In the genomic region with DNA sequence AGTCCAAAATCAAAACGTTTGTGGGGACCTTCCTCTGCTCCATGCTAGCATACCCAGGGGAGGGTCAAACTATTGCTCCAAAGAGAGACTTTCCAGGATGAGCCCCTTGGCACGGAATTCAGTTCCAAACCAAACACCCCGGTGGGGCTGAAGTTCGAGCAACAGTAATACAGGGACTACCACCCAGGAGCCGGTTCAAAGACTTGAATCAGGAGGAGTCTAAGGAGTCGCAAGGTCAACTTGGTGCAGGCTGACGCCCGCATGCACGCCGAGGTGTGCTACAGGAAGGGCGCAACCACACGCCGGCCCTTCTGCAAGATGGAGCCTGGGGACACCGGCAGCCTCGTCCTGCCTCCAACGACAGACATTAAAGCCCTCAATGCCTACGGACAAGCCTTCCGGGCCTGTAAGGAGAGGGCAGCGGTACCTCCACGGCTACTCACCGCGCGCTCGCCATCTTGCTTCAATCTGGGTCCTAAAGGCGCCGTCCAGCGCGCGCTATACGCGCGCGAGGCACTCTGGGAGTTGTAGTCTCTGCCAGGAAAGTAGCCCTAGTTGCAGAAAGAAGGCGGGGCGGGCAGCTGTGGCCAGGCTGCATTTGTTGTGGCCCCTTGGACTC, we compare ENCODE assay signal across 8 mouse cellular contexts. TPM values are rescaled to one million over a fixed set of nuclear protein-coding genes. Genes with fewer than 3 reads are reported as not detected.
A peak's percentile ranks its signal among the peaks of the same experiment; 100 is the strongest.
DNase-seq lines count a peak whose midpoint lies in the region; ATAC-seq and TF ChIP-seq lines count a peak whose summit lies in the region.

A gene (minus strand): TSS at position 478 of the 619 bp plus-strand sequence.

- TF ChIP-seq POLR2A in MEL (IDR thresholded peaks at IDR 0.05; ENCODE audit: control insufficient read depth in 1 of 2, insufficient read depth in 1 of 2, low read depth in 1 of 2, low read length in 2 of 2, poor library complexity in 1 of 2) = peak; percentile 87 to 88
- peak; percentile 69 for TF ChIP-seq POLR2A in cerebellum, adult 2 months (IDR thresholded peaks at IDR 0.05; ENCODE audit: borderline replicate concordance, insufficient read depth, low read length)

- H3K27ac ChIP-seq in MEL (ENCODE audit: control insufficient read depth, low read depth, low read length) = peak within 1 kb of the TSS; percentile 83
- peak within 1 kb of the TSS; percentile 92 for H3K27ac ChIP-seq in cerebellum, adult 2 months (ENCODE audit: insufficient read depth, low read length)
- peak within 1 kb of the TSS; percentile 86 for H3K27ac ChIP-seq in forebrain, postnatal 0 days (ENCODE audit: low read depth, low read length)
- H3K27ac ChIP-seq in neural tube, embryonic 15.5 days (replicated peaks) = peak within 1 kb of the TSS; percentile 91

- no peaks in the 10 kb centered on the region for H3K9me3 ChIP-seq in MEL (replicated peaks; ENCODE audit: insufficient read depth, low read length)
- no peaks in the 10 kb centered on the region for H3K9me3 ChIP-seq in forebrain, postnatal 0 days (ENCODE audit: low read length)
- H3K9me3 ChIP-seq in neural tube, embryonic 15.5 days (replicated peaks) = no peaks in the 10 kb centered on the region

- no peaks in the 10 kb centered on the region for H3K27me3 ChIP-seq in MEL (ENCODE audit: control insufficient read depth in 1 of 2, insufficient read depth in 2 of 2, low read length in 2 of 2)
- no peaks in the 10 kb centered on the region for H3K27me3 ChIP-seq in cerebellum, adult 2 months (ENCODE audit: control insufficient read depth, insufficient read depth, low read length)
- no peaks in the 10 kb centered on the region for H3K27me3 ChIP-seq in forebrain, postnatal 0 days (ENCODE audit: insufficient read depth, low read length)
- H3K27me3 ChIP-seq in neural tube, embryonic 15.5 days (replicated peaks) = no peaks in the 10 kb centered on the region

- ATAC-seq in forebrain, postnatal 0 days = peak; percentile 98
- peak; percentile 94 for ATAC-seq in neural tube, embryonic 15.5 days (ENCODE audit: low FRiP score)

- peaks cover 8 to 12% of the 10 kb centered on the region in 2 experiments for H3K4me1 ChIP-seq in MEL (ENCODE audit: control insufficient read depth in 1 of 2, insufficient read depth in 2 of 2, low read length in 2 of 2)
- no peaks in the 10 kb centered on the region; the same call in 1 of the 2 replicates for H3K4me1 ChIP-seq in cerebellum, adult 2 months (ENCODE audit: control insufficient read depth, insufficient read depth, low read length)
- H3K4me1 ChIP-seq in forebrain, postnatal 0 days (ENCODE audit: insufficient read depth) = 0 out of 2 replicates have a peak, but pooled peaks cover 6% of the 10 kb centered on the region
- H3K4me1 ChIP-seq in neural tube, embryonic 15.5 days = peaks cover 12% of the 10 kb centered on the region

- H3K36me3 ChIP-seq in MEL (ENCODE audit: control insufficient read depth in 1 of 2, insufficient read depth in 2 of 2, low read length in 2 of 2) = peaks cover 0 to 28% of the 10 kb centered on the region in 2 experiments; a peak in 2 of 4 replicates
- peaks cover 7% of the 10 kb centered on the region; the same call in 1 of the 2 replicates for H3K36me3 ChIP-seq in forebrain, postnatal 0 days (ENCODE audit: insufficient read depth)
- peaks cover 8% of the 10 kb centered on the region for H3K36me3 ChIP-seq in neural tube, embryonic 15.5 days

- intact Hi-C loops in heart, postnatal 36 days (cut with DNase I) = loop anchor here (1.0 to 5.0 kb wide), 2 partner anchors 14 to 396 kb away; a partner anchor contains a TSS

- peaks cover 19% of the 10 kb centered on the region for H3K79me2 ChIP-seq in MEL (ENCODE audit: control insufficient read depth, insufficient read depth, low read length, poor library complexity)

- peak within 1 kb of the TSS; percentile 70 to 100 for H3K4me3 ChIP-seq in MEL (ENCODE audit: control insufficient read depth in 1 of 2, insufficient read depth in 1 of 2, low read depth in 2 of 2, low read length in 2 of 2)
- H3K4me3 ChIP-seq in cerebellum, adult 2 months (replicated peaks; ENCODE audit: insufficient read depth, low read depth, low read length) = peak within 1 kb of the TSS; percentile 77
- H3K4me3 ChIP-seq in forebrain, postnatal 0 days (ENCODE audit: low read depth, low read length) = peak within 1 kb of the TSS; percentile 86
- H3K4me3 ChIP-seq in neural tube, embryonic 15.5 days (replicated peaks) = peak within 1 kb of the TSS; percentile 80

- peak; percentile 92 for DNase-seq in MEL (ENCODE audit: low read depth, low spot score)
- DNase-seq in cerebellum, adult 2 months = peak; percentile 86 to 90
- peak; percentile 89 for DNase-seq in forebrain, postnatal 0 days
- DNase-seq in heart, postnatal 36 days = peak; percentile 83 to 84
- peak; percentile 81 to 92 for DNase-seq in layer of hippocampus, adult 18-20 months (ENCODE audit: low spot score in 2 of 2)
- peak; percentile 86 to 91 for DNase-seq in lung, adult 18-20 months
- peak; percentile 91 for DNase-seq in testis, postnatal 10 days (ENCODE audit: low spot score)

- TF ChIP-seq EP300 in MEL (IDR thresholded peaks at IDR 0.05; ENCODE audit: low read depth in 1 of 2, low read length in 2 of 2) = no peak

- no peak for TF ChIP-seq RAD21 in MEL (IDR thresholded peaks at IDR 0.05; ENCODE audit: low read depth, low read length)

- H3K4me2 ChIP-seq in forebrain, postnatal 0 days (ENCODE audit: low read depth) = peak within 1 kb of the TSS; percentile 58
- H3K4me2 ChIP-seq in neural tube, embryonic 15.5 days = peak within 1 kb of the TSS; percentile 68

- TF ChIP-seq CTCF in MEL (IDR thresholded peaks at IDR 0.05 in 2 of 3, conservative IDR thresholded peaks at IDR 0.05 in 1 of 3; ENCODE audit: control insufficient read depth in 1 of 3, insufficient read depth in 1 of 3, low read depth in 2 of 3, low read length in 3 of 3, poor library complexity in 1 of 3, severe bottlenecking in 1 of 3) = 0 out of 6 replicates have a peak, but pooled peaks of 1 of the 3 experiments have one; percentile 3
- no peak for TF ChIP-seq CTCF in cerebellum, adult 2 months (IDR thresholded peaks at IDR 0.05; ENCODE audit: borderline replicate concordance, insufficient read depth, low read depth, low read length)
- no peak for TF ChIP-seq CTCF in forebrain, postnatal 0 days (IDR thresholded peaks at IDR 0.05; ENCODE audit: low read depth)

- WGBS in cerebellum, adult 2 months = under 1% methylated on average over 35 of the region's 35 CpGs
- under 1% methylated on average over 35 of the region's 35 CpGs for WGBS in forebrain, postnatal 0 days
- WGBS in neural tube, embryonic 15.5 days = under 1% methylated on average over 35 of the region's 35 CpGs

- H3K9ac ChIP-seq in MEL (ENCODE audit: control insufficient read depth, low read depth, low read length, poor library complexity, severe bottlenecking) = peak within 1 kb of the TSS; percentile 99
- peak within 1 kb of the TSS; percentile 77 for H3K9ac ChIP-seq in forebrain, postnatal 0 days
- H3K9ac ChIP-seq in neural tube, embryonic 15.5 days (replicated peaks) = peak within 1 kb of the TSS; percentile 74

TF ChIP-seq in MEL, 35 proteins besides CTCF, POLR2A, EP300 and RAD21 (continues in another document):
- TF ChIP-seq CHD2 (IDR thresholded peaks at IDR 0.05; ENCODE audit: low read length) (no peak), POLR2AphosphoS2 (IDR thresholded peaks at IDR 0.05; ENCODE audit: low read length) (peak; percentile 73; the same call in 1 of the 2 replicates), USF2 (IDR thresholded peaks at IDR 0.05; ENCODE audit: borderline replicate concordance in 1 of 2, insufficient read depth in 1 of 2, low read depth in 1 of 2, low read length in 2 of 2) (no peak), GATA1 (IDR thresholded peaks at IDR 0.05; ENCODE audit: low read depth, low read length) (0 out of 2 replicates have a peak, but pooled peaks have one; percentile 6), MYB (IDR thresholded peaks at IDR 0.05; ENCODE audit: low read depth, low read length) (no peak), ZKSCAN1 (IDR thresholded peaks at IDR 0.05; ENCODE audit: low read depth, low read length) (no peak), TCF12 (IDR thresholded peaks at IDR 0.05; ENCODE audit: low read depth, low read length) (0 out of 2 replicates have a peak, but pooled peaks have one; percentile 33), USF1 (IDR thresholded peaks at IDR 0.05; ENCODE audit: low read depth, low read length) (no peak), GABPA (IDR thresholded peaks at IDR 0.05; ENCODE audit: low read depth, low read length) (no peak), MYC (IDR thresholded peaks at IDR 0.05; ENCODE audit: low read depth, low read length) (peak; percentile 90), KAT2A (conservative IDR thresholded peaks at IDR 0.05; ENCODE audit: low read depth, low read length) (no peak; the same call in none of the 2 replicates), MXI1 (IDR thresholded peaks at IDR 0.05; ENCODE audit: low read depth, low read length) (peak; percentile 93), SIN3A (IDR thresholded peaks at IDR 0.05; ENCODE audit: low read length) (peak; percentile 72), MAX (IDR thresholded peaks at IDR 0.05; ENCODE audit: low read length) (peak; percentile 79), ZMIZ1 (IDR thresholded peaks at IDR 0.05; ENCODE audit: low read depth, low read length) (0 out of 2 replicates have a peak, but pooled peaks have one; percentile 25), POLR2AphosphoS5 (IDR thresholded peaks at IDR 0.05; ENCODE audit: borderline replicate concordance, low read depth, low read length) (no peak), JUND (IDR thresholded peaks at IDR 0.05; ENCODE audit: low read depth, low read length) (no peak), ELF1 (IDR thresholded peaks at IDR 0.05; ENCODE audit: low read depth, low read length) (peak; percentile 47; the same call in 1 of the 2 replicates), RCOR1 (IDR thresholded peaks at IDR 0.05; ENCODE audit: low read depth, low read length) (no peak), NRF1 (IDR thresholded peaks at IDR 0.05; ENCODE audit: insufficient read depth, low read depth, low read length, poor library complexity, severe bottlenecking) (no peak), TBP (IDR thresholded peaks at IDR 0.05; ENCODE audit: low read depth, low read length) (peak; percentile 88), SMC3 (IDR thresholded peaks at IDR 0.05; ENCODE audit: low read depth, low read length) (no peak)

RNA-seq across cellular contexts. Expression of the gene that starts here (rescaled TPM):
- 187 and 212 TPM in 2 replicates for total RNA-seq in MEL (2012; rRNA removed)
- polyA plus RNA-seq in MEL (2012; ENCODE audit: insufficient read depth in 1 of 2, insufficient read length in 2 of 2, low read depth in 1 of 2, low replicate concordance in 2 of 2, missing spikeins in 1 of 2) = 1,000 to 10,000 TPM in 1 of 2 experiments, 100 to 1,000 TPM in 1; 298 to 1,026 TPM
- 192 and 196 TPM in 2 replicates for polyA plus RNA-seq in cerebellum, adult 2 months (2012; rRNA removed)
- total RNA-seq in forebrain, postnatal 0 days (2014; rRNA removed) = 84.9 and 88.8 TPM in 2 replicates
- 249 and 300 TPM in 2 replicates for polyA plus RNA-seq in forebrain, postnatal 0 days (2015; fragmentation: Nextera tagmentation; extraction: Ambion mirVana)
- 100 to 1,000 TPM; 436 to 467 TPM for total RNA-seq in heart, postnatal 36 days (2021)
- total RNA-seq in layer of hippocampus, adult 18-20 months (2021) = 10 to 100 TPM; 74.3 to 74.4 TPM
- 286 and 296 TPM in 2 replicates for polyA plus RNA-seq in neural tube, embryonic 15.5 days (2015; fragmentation: Nextera tagmentation; extraction: Ambion mirVana)

Comparison
In these comparisons a context has a peak if more than half of its experiments do, and no peak if none do; other contexts are left out.
1. Peak in every context shown above with its lines: DNase-seq, ATAC-seq, H3K4me3 ChIP-seq and H3K27ac ChIP-seq.